Mouse (Mus musculus) bone marrow macrophage, adult 2 months (primary cell): ENCODE measurements around the gene Slco3a1.

Experiments used
- CTCF ChIP-seq: IDR thresholded peaks from 2 replicates; pipeline ENCODE4 v1.5.1; 2012; ENCODE audit warnings: low read depth, mild to moderate bottlenecking, low read length, moderate library complexity
- POLR2A ChIP-seq: IDR thresholded peaks from 2 replicates; pipeline ENCODE4 v1.6.1; 2012; ENCODE audit warnings: mild to moderate bottlenecking, low read depth, low read length, borderline replicate concordance

DNA sequence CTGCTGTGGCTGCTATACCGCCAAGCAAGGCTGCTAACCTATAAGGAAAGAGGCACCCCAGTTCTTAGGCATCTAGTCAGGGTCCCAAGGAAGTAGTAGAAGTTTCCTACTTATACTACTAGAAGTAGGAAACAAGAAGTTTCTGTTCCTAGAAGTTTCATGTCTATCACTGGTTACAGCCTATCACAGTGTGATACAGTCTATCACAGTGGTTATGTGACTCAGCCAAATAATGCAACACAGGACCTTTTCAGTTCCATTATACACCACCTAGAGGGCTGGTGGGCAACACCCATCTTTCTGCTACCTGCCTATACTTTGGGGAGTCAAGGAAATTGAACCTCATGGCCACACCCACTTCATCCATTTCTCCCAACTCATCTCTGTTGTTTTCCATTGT lies 104.8 kb downstream of the Slco3a1 start:
- TF ChIP-seq POLR2A = no peak
- TF ChIP-seq CTCF = no peak
